Mouse (Mus musculus) layer of hippocampus, postnatal 14 days (tissue): ENCODE results near the gene Rwdd1. TPM values are rescaled to one million over a fixed set of nuclear protein-coding genes. Genes with fewer than 3 reads are reported as not detected.
A peak's percentile ranks its signal among the peaks of the same experiment; 100 is the strongest.
"Not testable (repeated sequence)": the region's sequence is repeated elsewhere in the genome, so short reads cannot be mapped to it uniquely, and the experiment has no call there.

Experiments used
- DNase-seq, 2 experiments: peaks; one replicate each; pipeline ENCODE4 v3.0.0; 2021 to 2022; ENCODE audit warnings: low spot score in 2 of 2, mixed read lengths in 1 of 2
- long read RNA-seq, 2 experiments: library from polyadenylated mRNA; stranded (forward); transcript quantifications; one replicate each; pipeline ENCODE4 v2.0.0; 2021
- total RNA-seq, 2 experiments: library from RNA; stranded (reverse); gene quantifications; 2 replicates each; pipeline ENCODE4 v1.2.3; 2021

The Rwdd1 gene
- 100 to 1,000 TPM in 1 of 2 experiments, 10 to 100 TPM in 1; 98.7 to 101 TPM for total RNA-seq
- long read RNA-seq, experiment 1, transcript Rwdd1-201 (7 exons, 1,090 nt) = major isoform, 50 of 51 reads
- long read RNA-seq, experiment 1, partial matches to known transcripts = 0 of 51 reads
- long read RNA-seq, experiment 1, other reads (novel, unspliced or antisense) = 1 of 51 reads
- long read RNA-seq, experiment 2, transcript Rwdd1-201 (7 exons, 1,090 nt) = major isoform, 76 of 81 reads
- long read RNA-seq, experiment 2, partial matches to known transcripts = 0 of 81 reads
- long read RNA-seq, experiment 2, other reads (novel, unspliced or antisense) = 5 of 81 reads

DNA sequence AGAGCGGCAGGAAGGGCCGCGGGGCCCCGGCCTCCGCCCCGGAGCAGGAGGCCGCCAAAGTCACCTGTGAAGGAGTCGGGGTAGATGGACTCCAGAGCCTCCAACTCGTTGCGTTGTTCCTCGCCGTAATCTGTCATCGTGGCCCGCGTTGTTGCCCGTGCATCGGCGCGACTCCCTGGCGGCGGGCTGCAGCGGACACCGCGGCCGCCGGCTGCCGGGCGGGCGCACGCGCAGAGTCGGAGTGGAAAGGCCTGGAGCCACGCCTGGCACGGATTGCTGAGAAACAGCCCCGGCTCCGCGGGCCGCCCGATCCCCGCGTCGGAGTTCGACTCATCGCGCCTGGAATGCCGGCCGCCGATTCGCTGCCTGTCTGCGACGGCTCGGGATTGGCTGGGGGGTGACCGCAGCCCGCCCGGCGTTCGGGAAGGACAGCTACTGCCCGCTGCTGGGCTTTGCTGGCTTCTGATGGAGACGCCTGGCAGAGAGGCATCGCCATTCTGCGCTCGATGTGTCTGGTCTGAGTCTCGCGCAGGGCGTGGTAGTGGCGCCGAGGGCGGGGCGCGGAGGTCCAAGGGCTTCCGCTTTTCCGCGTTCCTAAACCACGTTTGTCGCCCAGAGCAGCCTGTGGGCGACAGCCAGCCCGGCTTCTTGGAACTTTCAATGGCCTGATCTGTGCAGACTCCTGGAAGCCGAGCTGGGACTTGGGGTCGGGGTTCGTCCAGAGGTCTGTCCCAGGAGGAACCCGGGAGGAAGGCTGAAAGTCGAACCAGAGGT is at the start of gene Rwdd1:
Gene Rwdd1, minus strand, starts transcription at position 323 of the 774 bp plus-strand sequence.
- peak; percentile 97 to 99 for DNase-seq

DNA sequence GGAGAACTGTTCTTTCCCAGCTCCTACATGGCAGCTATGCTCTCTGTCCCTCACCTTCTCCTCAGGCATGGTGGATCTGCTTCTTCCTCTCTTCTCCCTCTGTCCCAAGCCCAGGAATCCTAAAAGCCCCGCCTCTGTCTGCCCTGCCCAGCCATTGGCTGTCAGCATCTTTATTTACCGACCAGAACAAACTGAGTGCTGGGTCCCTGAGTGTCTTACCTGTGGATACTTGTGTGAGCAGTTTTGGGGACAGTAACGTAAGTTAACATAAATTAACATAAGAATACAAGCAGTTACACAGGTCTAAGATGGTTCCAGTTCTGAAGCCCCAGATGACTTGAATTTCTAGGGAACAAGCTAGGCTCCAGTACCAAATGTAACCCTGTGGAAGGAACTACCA is 47.2 kb upstream of the Rwdd1 start:
- no peak for DNase-seq

DNA sequence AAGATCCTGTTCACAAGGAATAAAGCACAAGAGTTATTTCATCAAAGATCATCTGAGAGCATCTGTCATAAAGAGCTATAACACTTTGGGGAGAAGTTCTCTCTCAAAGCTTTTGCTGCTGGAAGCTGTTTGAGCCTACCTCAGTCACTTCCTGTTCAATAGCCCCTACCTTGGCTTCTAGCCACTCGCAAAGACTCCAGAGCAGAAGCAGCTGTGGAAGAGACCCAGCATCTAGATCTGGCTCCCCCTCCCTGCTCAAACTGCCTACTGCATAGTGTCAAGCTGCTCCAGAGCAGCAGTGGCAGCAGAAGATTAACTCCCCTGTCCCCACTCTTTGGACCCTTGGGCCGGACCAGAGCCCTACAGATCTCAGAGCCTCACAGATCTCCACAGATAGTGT is 34.6 kb upstream of the Rwdd1 start:
- no peak for DNase-seq

DNA sequence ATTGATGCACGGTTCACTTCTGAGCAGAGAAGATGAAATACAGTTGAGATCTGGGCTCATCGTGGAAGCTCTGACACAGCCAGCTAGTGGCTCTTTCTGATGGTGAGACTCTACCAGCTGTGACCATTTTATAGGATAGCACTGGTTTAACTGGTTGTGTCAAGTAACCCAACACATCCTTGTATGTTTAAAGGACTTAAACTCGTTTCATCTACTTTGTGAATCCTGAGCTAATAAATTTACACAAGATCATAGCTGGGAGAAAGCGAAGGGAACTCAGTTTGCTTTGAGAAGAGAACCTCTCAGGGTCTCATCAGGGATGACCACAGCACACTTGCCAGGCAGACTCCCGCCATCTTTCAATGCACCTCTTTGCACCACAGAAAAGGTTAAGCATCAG is 24.8 kb upstream of the Rwdd1 start, which contains the start of gene Calhm4:
Gene Calhm4, minus strand, starts transcription at position 101 of the 400 bp plus-strand sequence.
- DNase-seq = no peak

DNA sequence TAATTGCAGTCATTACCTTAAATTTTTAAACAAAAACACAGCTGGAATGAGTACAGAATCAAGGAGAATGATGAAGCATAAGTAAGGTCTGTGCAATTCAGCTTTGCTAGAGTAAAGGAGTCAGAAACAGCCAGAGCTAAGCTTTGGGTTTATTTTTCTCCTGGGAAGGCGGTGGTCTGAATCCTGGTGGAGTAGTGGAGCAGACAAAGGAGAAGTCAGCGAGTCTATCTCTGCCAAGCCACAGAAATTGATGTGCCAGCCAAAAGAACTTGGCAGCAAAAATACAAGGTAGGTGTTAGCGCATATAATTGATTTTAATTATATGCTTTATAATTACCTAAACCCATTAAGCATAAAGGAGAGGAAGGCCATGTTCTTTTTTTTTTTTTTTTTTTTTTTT is 18.0 kb upstream of the Rwdd1 start, which contains the start of gene Trappc3l:
Gene Trappc3l, plus strand, starts transcription at position 197 of the 400 bp plus-strand sequence.
- DNase-seq = no peak

DNA sequence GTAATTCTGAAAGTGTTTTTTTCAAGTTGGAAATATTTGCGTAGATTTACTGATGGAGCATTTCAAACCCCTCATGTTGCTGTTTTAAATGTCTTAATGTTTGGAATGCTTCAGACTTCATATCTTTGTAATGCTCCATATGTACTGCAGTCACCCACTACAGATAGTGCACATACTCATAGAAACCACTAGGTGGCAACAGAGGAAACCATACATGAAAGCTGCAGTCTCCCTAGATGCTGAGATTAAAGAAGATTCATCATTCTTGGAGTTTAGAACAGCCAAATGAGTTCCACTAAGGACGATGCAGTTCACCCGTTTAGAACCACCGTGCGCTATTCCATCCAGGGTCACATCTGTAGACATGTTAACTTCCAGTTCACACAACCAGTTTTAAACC is 17.2 kb upstream of the Rwdd1 start:
- DNase-seq = peak in 1 of 2 experiments; percentile 51

DNA sequence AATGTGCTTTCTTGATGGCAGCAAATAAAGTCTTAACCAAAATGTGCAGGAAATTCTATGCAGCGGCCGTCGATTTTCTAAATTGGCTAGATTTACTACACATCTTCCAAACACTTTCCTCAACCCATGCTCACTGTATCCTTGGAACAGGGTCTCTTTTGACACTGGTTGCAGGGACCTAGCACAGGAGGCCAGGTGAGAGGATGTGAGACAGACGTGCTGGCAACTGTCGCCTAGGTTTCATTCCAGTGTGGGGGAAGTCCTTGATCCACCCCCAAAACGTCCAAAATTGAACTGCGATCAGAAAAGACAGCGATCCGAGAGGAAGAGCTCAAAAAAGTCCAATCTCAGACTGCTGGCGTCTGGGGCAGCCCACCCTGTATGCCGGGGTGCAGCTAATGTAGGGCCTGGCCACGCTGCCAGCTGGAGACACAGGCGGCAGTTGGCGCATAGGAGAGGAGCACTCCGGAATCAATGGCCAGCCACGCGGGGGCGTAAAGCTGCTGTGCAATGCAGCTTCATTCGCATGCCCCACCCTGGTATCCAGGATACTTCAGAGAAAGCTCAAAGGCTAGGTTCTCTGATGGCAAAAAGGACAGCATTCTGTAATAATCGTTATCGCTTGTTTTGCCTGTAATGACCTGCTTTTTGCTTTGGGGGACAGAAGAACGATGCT is 14.3 kb upstream of the Rwdd1 start:
- peak; percentile 56 to 66 for DNase-seq

DNA sequence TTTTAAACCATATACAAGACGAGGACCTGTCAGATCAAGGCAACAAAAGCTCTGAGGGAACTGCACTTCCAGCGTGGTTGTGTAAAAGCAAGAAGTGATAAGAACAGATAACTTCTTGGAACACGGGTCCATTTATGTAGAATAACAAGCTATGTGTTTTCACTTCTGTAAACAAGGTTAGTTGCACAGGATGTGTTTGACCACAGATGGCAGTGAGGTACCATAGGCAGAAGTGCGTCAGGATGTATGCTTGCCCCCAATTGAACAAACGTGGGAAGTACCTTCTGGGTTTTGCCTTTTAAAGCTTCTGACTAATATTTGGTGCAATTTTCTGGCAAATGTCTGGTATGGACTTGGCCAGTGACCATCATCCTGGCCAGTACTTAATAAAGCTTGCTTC is 10.9 kb upstream of the Rwdd1 start:
- DNase-seq = no peak

DNA sequence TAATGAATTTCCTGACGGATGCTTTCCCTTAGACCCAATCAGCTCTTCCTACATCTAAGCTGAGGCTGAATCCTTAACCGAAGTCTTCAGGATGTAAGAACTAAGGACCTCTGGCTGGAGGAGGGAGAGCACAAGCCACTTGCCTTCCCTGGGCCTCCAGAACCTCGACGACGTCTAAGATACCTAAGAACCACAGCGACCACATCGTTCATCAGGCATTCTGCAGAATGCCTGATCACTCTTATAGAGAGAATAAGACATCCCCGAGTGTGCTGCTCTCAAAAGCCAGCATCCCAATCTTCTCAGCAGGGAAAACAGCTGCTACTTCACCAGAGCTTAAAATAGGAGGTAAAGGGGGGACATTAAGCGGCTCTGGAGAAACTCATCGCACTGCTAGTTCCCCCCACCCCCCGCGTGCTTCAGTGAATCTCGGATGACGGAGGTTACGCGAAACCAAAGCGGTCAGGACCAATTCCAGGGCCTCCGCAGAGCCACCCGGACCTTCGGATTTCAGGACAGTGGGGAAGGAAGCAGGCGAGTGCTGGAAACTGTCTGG is 600 bp downstream of the Rwdd1 start:
- no peak for DNase-seq

DNA sequence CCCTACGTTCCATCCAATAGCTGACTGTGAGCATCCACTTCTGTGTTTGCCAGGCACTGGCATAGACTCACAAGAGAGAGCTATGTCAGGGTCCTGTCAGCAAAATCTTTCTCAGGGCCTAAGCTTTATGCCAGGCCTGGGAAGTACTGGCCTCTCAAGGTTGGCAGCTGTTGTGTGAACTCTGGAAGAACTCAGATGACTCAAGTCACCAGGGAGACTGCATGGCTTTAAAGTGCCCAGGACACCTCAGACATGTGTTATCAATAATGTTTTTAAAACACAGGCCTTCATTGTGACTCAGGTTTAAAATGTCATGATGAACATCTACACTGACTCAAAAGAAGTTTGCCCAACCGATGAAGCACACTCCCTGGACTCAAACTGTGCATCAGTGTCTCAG is 6.2 kb downstream of the Rwdd1 start:
- DNase-seq = no peak

DNA sequence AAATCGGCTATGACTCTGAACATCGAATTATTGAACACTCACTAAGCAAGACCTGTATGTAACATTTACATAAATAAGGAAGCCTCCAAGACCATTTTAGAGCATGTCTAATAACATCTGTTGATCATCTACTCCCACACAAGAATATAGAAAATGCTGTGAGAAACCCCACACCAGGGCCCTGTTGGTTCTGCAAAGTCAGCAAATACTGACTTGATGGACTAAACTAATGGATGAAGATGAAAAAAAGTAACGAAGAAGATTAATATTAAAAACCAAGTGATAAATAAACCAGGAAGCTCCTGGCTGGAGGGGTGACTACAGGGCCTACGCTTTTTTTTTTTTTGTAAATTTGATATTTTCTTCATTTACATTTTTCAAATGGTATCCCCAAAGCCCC is 6.8 kb downstream of the Rwdd1 start:
- DNase-seq = no peak

DNA sequence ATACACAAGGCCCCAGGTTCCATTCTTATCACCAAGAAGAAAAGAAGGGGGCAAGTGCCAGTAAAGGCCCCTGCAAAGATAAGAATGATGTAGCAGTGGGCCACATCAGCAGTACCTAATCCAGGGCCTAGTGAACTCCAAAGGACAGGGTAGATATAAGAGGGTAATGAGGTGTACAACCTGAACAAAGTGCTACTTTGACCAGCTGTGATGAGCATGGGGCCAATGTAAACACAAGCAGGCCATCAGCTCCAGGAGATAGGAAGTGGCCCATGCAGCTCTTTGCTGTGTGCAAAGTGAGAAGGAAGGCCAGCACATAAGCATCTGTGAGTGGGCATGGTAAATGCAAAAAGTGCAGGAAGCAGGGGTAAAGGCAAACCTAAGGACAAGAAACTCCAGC is 21.0 kb downstream of the Rwdd1 start:
- DNase-seq = no peak

DNA sequence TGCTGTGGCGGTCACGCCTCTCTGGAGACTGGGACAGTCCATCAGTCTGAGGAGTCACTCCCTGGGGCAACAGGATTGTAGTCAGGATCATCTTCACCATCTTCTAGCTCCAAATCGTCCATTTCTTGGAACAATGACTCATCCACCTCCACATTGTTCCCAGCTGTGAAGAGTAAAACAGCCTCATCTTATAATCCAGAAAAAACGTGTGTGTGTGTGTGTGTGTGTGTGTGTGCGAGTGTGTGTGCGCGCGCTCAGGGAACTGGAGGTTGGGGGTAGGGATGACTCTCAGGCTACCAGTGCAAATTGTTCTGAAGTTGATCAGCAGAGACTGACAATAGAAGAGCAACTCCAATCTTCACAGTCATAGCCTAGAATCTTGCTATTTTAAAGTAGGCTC is 22.7 kb downstream of the Rwdd1 start:
- DNase-seq = not testable (repeated sequence)

DNA sequence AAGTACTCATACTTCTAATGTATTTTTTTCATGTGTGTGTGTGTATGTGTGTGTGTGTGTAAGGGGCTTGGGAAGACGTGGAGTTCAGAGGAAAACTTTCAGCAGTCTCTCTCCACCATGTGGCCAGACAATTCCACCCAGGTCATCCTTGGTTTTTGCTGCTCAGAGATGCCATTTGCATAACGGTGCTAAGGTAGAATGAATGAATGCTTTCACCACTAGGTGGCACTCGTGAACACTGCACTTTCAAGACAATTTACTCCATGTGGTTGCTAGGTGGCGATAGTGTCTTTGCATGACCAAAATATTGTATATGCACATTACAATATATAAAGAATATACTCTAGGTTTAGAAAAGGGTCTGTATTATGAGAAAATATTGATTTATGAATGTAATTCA is 32.7 kb downstream of the Rwdd1 start:
- DNase-seq = peak; percentile 33 to 70

DNA sequence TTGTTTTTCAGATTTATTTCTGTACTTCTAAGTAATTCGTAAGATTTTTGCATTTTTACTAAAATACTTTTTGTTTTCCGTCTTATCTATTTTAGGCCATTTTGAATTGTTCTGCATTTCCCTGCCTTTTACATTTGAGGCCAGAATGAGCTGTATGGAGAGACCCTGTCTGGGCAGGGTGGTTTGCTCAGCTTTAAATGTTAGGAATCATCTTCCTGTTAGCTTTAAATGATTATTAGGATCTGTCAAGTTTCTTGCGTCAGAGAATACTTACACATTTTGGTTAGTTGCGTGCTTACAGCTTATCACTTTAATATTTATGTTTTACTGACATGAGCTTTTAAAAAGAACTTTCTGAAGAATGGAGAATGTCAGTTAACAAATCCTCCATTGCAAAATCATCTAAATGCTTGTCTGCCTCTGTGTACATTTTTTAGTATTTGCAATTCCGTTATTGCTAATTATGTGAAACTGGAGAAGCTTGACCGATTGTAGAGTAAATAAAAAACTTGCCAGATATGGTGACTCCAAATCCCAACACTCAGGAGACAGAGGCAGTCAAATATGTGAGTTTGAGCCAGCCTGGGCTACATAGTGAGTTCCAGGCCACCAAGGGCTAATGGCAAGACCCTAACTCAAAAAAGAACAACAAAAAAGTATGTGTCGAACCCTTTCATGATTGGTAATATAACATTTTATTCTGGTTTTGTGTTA is 44.5 kb downstream of the Rwdd1 start:
- DNase-seq = no peak

DNA sequence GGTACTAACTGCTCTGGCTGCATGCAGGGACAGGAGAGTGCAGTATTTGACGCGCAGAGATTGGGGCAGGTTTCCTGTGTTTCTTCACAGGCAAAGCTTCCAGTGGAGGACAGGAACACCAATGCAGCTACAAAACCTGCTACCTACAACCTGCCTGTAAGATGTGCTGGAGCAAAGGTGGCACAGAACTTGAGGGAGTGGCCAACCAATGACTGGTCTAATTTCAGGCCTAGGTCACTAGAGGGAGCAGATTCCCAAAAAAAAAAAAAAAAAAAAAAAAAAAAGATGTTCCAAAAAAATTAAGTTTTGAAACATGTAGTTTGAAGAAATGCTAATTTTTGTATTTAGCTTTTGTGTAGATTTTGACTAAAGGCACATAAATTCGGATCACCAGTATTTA is 66.9 kb downstream of the Rwdd1 start:
- DNase-seq = no peak

DNA sequence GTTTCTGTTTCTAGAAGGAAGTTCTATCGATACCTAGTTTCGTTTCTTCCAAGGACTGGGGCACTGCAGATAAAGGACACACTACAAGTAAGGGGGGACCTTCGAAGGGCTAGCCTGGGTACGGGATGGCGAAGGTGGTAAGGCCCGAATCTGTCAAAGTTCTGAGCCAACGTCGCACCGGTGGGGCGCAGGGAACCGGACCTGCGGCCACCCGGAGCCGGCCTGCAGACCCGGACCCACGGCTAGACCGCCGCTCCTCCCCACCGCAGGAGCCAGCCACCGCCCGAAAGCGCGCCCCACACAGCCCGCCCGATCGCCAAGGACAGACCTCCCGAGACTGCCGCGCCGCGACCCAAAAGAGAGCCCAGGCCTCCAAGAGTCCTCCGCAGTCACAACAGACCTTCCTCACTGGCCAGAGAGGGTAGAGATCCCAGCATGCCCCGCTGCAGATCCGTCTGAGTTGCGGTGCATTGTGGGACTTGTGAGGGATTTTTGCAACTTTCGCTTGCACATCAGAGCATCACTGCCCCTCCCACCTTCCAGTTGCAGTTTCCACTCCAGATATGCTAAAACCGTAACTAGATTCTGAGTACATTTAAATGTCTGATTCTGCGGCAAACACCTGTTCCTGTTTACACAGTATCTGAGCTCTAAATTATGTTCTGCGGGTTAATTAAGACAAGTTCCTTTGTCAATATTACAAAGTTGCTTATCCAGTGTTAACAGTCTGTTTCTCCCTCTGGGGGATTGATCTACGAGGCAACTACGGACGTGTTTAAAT is 68.4 kb downstream of the Rwdd1 start, which contains the start of gene Zup1:
Gene Zup1, minus strand, starts transcription at position 467 of the 781 bp plus-strand sequence.
- peak; percentile 67 to 85 for DNase-seq
